Mouse (Mus musculus) myocyte (in vitro differentiated cells): Measurements from ENCODE around the gene Pmp22.

Experiments
- MAX ChIP-seq: IDR thresholded peaks from one replicate; pipeline ENCODE4 v1.6.1; 2011; ENCODE audit warnings: low read depth, mild to moderate bottlenecking, control low read depth
- POLR2A ChIP-seq: IDR thresholded peaks from one replicate; pipeline ENCODE4 v1.6.1; 2011; ENCODE audit warnings: low read depth, mild to moderate bottlenecking, control low read depth, moderate library complexity; ENCODE audit not compliant: insufficient read length
- SRF ChIP-seq: IDR thresholded peaks from one replicate; pipeline ENCODE4 v1.6.1; 2011; ENCODE audit warnings: low read depth; ENCODE audit not compliant: control insufficient read depth, insufficient read length

- no peak for TF ChIP-seq MAX
- TF ChIP-seq SRF: no peak
- no peak for TF ChIP-seq POLR2A
These were observed 36.1 kb downstream of the Pmp22 start for GRCm38 (mm10) chr11:63164756-63165484.
